Mouse (Mus musculus) MEL-GATA-1-ER (cell line): ENCODE measurements at regions not wholly inside any gene's neighbourhood (a gene's known extent, or its start where the extent isn't known, plus 50 kb on each side); places are given as distances from the start of the nearest gene placed in this dataset.

Source experiments
- DNase-seq: peaks from one replicate; pipeline ENCODE4 v3.0.0-alpha.2; 2012; ENCODE audit warnings: low read depth; ENCODE audit errors: extremely low read depth

- no peak for DNase-seq
These were observed 295.6 kb upstream of the Veph1 start for GRCm38 (mm10) chr3:66592259-66592658.

GRCm38 (mm10) chr3:66590775-66591174 lies 294.1 kb upstream of the Veph1 start:
- DNase-seq, result peak; percentile 16

- no peak for DNase-seq
These were observed 292.8 kb upstream of the Veph1 start for GRCm38 (mm10) chr3:66589483-66589882.

- DNase-seq, result no peak
These were observed 288.2 kb upstream of the Veph1 start for GRCm38 (mm10) chr3:66584831-66585230.

GRCm38 (mm10) chr3:66584101-66584500 lies 287.5 kb upstream of the Veph1 start:
- DNase-seq, result no peak

- DNase-seq, result no peak
These were observed 280.0 kb upstream of the Veph1 start for GRCm38 (mm10) chr3:66576659-66577058.

GRCm38 (mm10) chr3:66574321-66574720 lies 277.7 kb upstream of the Veph1 start:
- no peak for DNase-seq

- DNase-seq, result no peak
These were observed 276.4 kb upstream of the Veph1 start for GRCm38 (mm10) chr3:66572887-66573519.

- DNase-seq, result no peak
These were observed 273.7 kb upstream of the Veph1 start for GRCm38 (mm10) chr3:66570342-66570741.

- DNase-seq, result peak; percentile 49
These were observed 267.9 kb upstream of the Veph1 start for GRCm38 (mm10) chr3:66564268-66565245.

- DNase-seq, result peak; percentile 97
These were observed 266.7 kb upstream of the Veph1 start for GRCm38 (mm10) chr3:66563329-66563728.

- DNase-seq, result peak; percentile 69
These were observed 258.9 kb upstream of the Veph1 start for GRCm38 (mm10) chr3:66555538-66555937.

GRCm38 (mm10) chr3:66550920-66551319 lies 254.3 kb upstream of the Veph1 start:
- no peak for DNase-seq

- DNase-seq, result peak; percentile 81
These were observed 249.9 kb upstream of the Veph1 start for GRCm38 (mm10) chr3:66546576-66546975.

GRCm38 (mm10) chr3:66544139-66544933 lies 247.7 kb upstream of the Veph1 start:
- no peak for DNase-seq

GRCm38 (mm10) chr3:66542865-66543264 lies 246.2 kb upstream of the Veph1 start:
- no peak for DNase-seq

- no peak for DNase-seq
These were observed 241.3 kb upstream of the Veph1 start for GRCm38 (mm10) chr3:66537913-66538312.

GRCm38 (mm10) chr3:66537106-66537893 lies 240.7 kb upstream of the Veph1 start:
- no peak for DNase-seq

GRCm38 (mm10) chr3:66536673-66537072 lies 240.0 kb upstream of the Veph1 start:
- no peak for DNase-seq

- no peak for DNase-seq
These were observed 239.3 kb upstream of the Veph1 start for GRCm38 (mm10) chr3:66535786-66536529.
